Mouse (Mus musculus) thymus, adult 2 months (tissue): ENCODE measurements around the gene Hsd11b1. TPM values are rescaled to one million over a fixed set of nuclear protein-coding genes. Genes with fewer than 3 reads are reported as not detected.
A peak's percentile ranks its signal among the peaks of the same experiment; 100 is the strongest.

ENCODE experiments used
- DNase-seq: peaks from one replicate; pipeline ENCODE4 v3.0.0; 2021
- H3K27ac ChIP-seq: fragments of 200-500 bp; 2 replicates; pipeline ENCODE4 v1.5.1; 2012; ENCODE audit warnings: low read length, control low read depth; ENCODE audit not compliant: control insufficient read depth, insufficient read depth
- H3K27me3 ChIP-seq: fragments of 200-500 bp; 2 replicates; pipeline ENCODE4 v1.6.1; 2012; ENCODE audit warnings: mild to moderate bottlenecking, low read length, moderate library complexity, mixed read lengths; ENCODE audit not compliant: control insufficient read depth, insufficient read depth
- H3K36me3 ChIP-seq: fragments of 200-500 bp; 2 replicates; pipeline ENCODE4 v1.6.1; 2012; ENCODE audit warnings: mild to moderate bottlenecking, low read length, moderate library complexity; ENCODE audit not compliant: control insufficient read depth, insufficient read depth
- H3K4me1 ChIP-seq: fragments of 200-500 bp; replicated peaks from 2 replicates; pipeline ENCODE4 v1.6.1; 2012; ENCODE audit warnings: low read length; ENCODE audit not compliant: control insufficient read depth, insufficient read depth
- H3K4me3 ChIP-seq: fragments of 200-500 bp; 2 replicates; pipeline ENCODE4 v1.5.1; 2012; ENCODE audit warnings: mild to moderate bottlenecking, low read length, control low read depth, moderate library complexity; ENCODE audit not compliant: control insufficient read depth, insufficient read depth
- CTCF ChIP-seq: fragments of 200-500 bp; IDR thresholded peaks from 2 replicates; pipeline ENCODE4 v1.5.1; 2012; ENCODE audit warnings: mild to moderate bottlenecking, control low read depth, low read length, moderate library complexity, borderline replicate concordance; ENCODE audit not compliant: control insufficient read depth, poor library complexity, insufficient read depth; ENCODE audit errors: extremely low read depth
- POLR2A ChIP-seq: fragments of 200-500 bp; IDR thresholded peaks from 2 replicates; pipeline ENCODE4 v1.6.1; 2012; ENCODE audit warnings: mild to moderate bottlenecking, low read length, control low read depth, moderate library complexity; ENCODE audit not compliant: control insufficient read depth, poor library complexity, insufficient read depth; ENCODE audit errors: extremely low read depth
- WGBS: fragments of 180-500 bp; shearing (Covaris S2); methylation state at CpG from one replicate; pipeline ENCODE4 v1.1.7; 2018; 5-methylcytosine and 5-hydroxymethylcytosine counted together
- polyA plus RNA-seq: library from polyadenylated mRNA; depleted of rRNA; stranded (reverse); fragments of >200 nt; gene quantifications from 2 replicates; pipeline ENCODE4 v1.2.3, GENCODE M21; 2012; rRNA removed

Gene Hsd11b1
- polyA plus RNA-seq, 1 experiment: 59.6 TPM

GRCm38 (mm10) chr1:193188257-193188656, 75.6 kb downstream of the Hsd11b1 start:
- Histone ChIP-seq H3K4me3 (no peak overlapping the region), H3K36me3 (peaks cover 96% of the 10 kb centered on the region), H3K4me1 (peaks cover 34% of the 10 kb centered on the region), H3K27ac (no peak overlapping the region; the same call in 1 of the 2 replicates), H3K27me3 (no peaks in the 10 kb centered on the region)
- TF ChIP-seq CTCF: no peak
- TF ChIP-seq POLR2A: no peak
- no peak for DNase-seq
- 93% methylated on average over 6 of the region's 6 CpGs for WGBS

- Histone ChIP-seq H3K36me3 (peaks cover 75% of the 10 kb centered on the region), H3K4me1 (peaks cover 10% of the 10 kb centered on the region), H3K27me3 (no peaks in the 10 kb centered on the region), H3K4me3 (no peak overlapping the region), H3K27ac (peak overlapping the region; percentile 86)
- no peak for TF ChIP-seq CTCF
- TF ChIP-seq POLR2A: no peak
- WGBS: 18% methylated on average over 3 of the region's 3 CpGs
- no peak for DNase-seq
Measured at GRCm38 (mm10) chr1:193181104-193181503, 82.8 kb downstream of the Hsd11b1 start.

GRCm38 (mm10) chr1:193174143-193174733, 89.6 kb downstream of the Hsd11b1 start:
- Histone ChIP-seq H3K27me3 (no peaks in the 10 kb centered on the region), H3K36me3 (peaks cover 11% of the 10 kb centered on the region), H3K4me3 (no peak overlapping the region), H3K27ac (peak overlapping the region; percentile 84), H3K4me1 (peaks cover 19% of the 10 kb centered on the region)
- no peak for TF ChIP-seq CTCF
- no peak for TF ChIP-seq POLR2A
- DNase-seq: peak; percentile 16
- WGBS: 84% methylated on average over 13 of the region's 13 CpGs

GRCm38 (mm10) chr1:193173810-193174129, 90.1 kb downstream of the Hsd11b1 start:
- Histone ChIP-seq H3K36me3 (peaks cover 7% of the 10 kb centered on the region), H3K27me3 (no peaks in the 10 kb centered on the region), H3K27ac (peak overlapping the region; percentile 84), H3K4me1 (peaks cover 22% of the 10 kb centered on the region), H3K4me3 (peak overlapping the region; percentile 46)
- WGBS: 13% methylated on average over 9 of the region's 9 CpGs
- no peak for TF ChIP-seq CTCF
- no peak for TF ChIP-seq POLR2A
- DNase-seq: no peak

- peaks cover 26% of the 10 kb centered on the region for H3K4me1 ChIP-seq
- peak overlapping the region; percentile 88 for H3K27ac ChIP-seq
- peak; percentile 98 for DNase-seq
- under 1% methylated on average over 48 of the region's 48 CpGs for WGBS
- peak overlapping the region; percentile 90 for H3K4me3 ChIP-seq
- no peaks in the 10 kb centered on the region for H3K27me3 ChIP-seq
- peak; percentile 96 for TF ChIP-seq POLR2A
- TF ChIP-seq CTCF: 0 out of 2 replicates have a peak, but pooled peaks have one; percentile 49
- H3K36me3 ChIP-seq: peaks cover 2% of the 10 kb centered on the region; the same call in 1 of the 2 replicates
Measured at GRCm38 (mm10) chr1:193172991-193173809, 90.7 kb downstream of the Hsd11b1 start.

Other genes with a start within 250 kb of the Hsd11b1 start
- 0.78 and 0.97 TPM in 2 replicates for gene Syt14, start 228.3 kb downstream of the Hsd11b1 start, polyA plus RNA-seq
- gene Diexf, start 133.8 kb downstream of the Hsd11b1 start, polyA plus RNA-seq: 67.4 and 76.9 TPM in 2 replicates
- gene Irf6, start 111.0 kb downstream of the Hsd11b1 start, polyA plus RNA-seq: 18.6 and 26.5 TPM in 2 replicates
- gene A130010J15Rik, start 96.0 kb downstream of the Hsd11b1 start, polyA plus RNA-seq: 6.8 and 7.2 TPM in 2 replicates
- 128 and 142 TPM in 2 replicates for gene Traf3ip3, start 62.4 kb downstream of the Hsd11b1 start, polyA plus RNA-seq
- 27.2 and 27.8 TPM in 2 replicates for gene Lamb3, start 56.4 kb downstream of the Hsd11b1 start, polyA plus RNA-seq
- 51.0 and 61.6 TPM in 2 replicates for gene G0s2, start 9.1 kb upstream of the Hsd11b1 start, polyA plus RNA-seq
- 2.9 and 3.4 TPM in 2 replicates for gene Camk1g, start 106.2 kb upstream of the Hsd11b1 start, polyA plus RNA-seq